Mouse (Mus musculus): ENCODE measurements around the gene Ifrd2.

Gene Ifrd2

GRCm38 (mm10) chr9:107624539-107624938 is 37.1 kb downstream of the Ifrd2 start:
- no peak for DNase-seq (ENCODE audit: low read depth)

- DNase-seq (ENCODE audit: low read depth) = no peak
Observed at GRCm38 (mm10) chr9:107624951-107625350, 37.5 kb downstream of the Ifrd2 start.

GRCm38 (mm10) chr9:107625351-107626128 is 38.1 kb downstream of the Ifrd2 start:
- no peak for DNase-seq (ENCODE audit: low read depth)

DNA sequence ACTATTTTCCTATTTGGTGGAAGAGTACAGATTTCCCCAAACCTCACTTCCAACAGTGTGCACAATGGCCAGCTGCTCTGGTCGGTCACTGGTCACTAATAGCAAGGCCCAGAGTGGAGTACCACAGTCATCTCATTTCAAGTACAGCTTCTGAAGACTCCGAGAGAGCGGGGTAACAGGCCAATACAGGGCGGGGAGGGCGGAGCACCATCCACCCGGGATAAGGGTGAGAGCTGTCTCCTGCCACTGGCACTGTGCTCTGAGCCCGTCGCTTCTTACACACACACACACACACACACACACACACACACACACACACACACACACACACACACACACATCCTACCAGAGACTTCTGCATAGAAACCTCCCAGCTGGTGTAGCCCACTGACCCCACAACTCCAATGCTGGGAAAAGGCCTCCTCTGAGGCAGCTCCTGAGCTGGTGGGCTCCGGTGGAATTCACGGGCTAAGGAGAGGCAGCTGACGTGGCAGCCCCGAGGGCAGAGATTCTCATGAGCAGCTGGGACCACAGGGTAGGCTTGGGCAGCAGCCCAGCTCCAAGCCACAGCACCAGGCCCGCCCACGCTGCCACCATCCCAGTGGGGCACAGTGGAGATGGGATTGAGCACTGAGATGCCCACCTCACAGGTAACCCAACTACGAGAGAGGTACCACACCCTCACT is 38.9 kb downstream of the Ifrd2 start:
- no peak for DNase-seq (ENCODE audit: low read depth)

DNA sequence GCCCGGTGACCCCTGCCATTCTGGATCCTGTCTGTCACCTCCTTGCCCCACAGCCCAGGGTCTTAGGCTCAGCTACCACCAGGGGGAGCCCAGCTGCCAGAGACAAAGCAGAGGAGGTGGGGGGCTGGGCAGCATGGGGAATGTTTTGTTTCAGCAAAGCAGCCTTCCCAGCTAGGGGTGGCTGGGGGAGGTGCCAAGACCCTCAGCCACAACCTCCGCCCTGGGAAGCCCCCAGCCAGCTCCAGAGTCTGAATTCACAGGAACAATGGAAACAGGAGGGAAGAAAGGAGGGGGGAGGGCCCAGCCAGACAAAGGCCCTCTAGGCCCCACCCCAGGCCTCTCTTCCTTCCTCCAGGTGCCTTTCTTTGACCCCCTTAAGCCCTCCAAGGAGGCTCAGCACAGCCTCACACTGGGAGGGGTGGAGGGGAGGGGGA is 39.4 kb downstream of the Ifrd2 start:
- no peak for DNase-seq (ENCODE audit: low read depth)

GRCm38 (mm10) chr9:107627387-107628255 is 40.2 kb downstream of the Ifrd2 start:
- no peak for DNase-seq (ENCODE audit: low read depth)

GRCm38 (mm10) chr9:107628721-107629410 is 41.4 kb downstream of the Ifrd2 start:
- DNase-seq (ENCODE audit: low read depth) = no peak

DNA sequence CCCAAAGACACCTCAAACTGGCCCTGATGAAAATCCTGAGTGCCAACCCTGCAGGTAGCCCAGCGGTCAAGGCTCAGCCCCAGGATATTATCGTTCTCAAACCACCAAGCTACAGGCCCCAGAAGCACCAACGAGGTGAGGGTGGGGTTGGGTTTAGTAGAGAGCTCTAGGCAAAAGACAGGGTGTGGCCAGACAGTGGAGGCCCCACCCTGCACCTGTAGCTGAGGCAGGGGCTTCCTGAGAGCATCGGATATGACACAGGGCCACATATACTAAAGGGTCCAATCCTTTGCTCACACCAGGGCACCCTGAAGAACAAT is 41.9 kb downstream of the Ifrd2 start:
- no peak for DNase-seq (ENCODE audit: low read depth)

- DNase-seq (ENCODE audit: low read depth) = no peak
Observed at GRCm38 (mm10) chr9:107629901-107630425, 42.5 kb downstream of the Ifrd2 start.

DNA sequence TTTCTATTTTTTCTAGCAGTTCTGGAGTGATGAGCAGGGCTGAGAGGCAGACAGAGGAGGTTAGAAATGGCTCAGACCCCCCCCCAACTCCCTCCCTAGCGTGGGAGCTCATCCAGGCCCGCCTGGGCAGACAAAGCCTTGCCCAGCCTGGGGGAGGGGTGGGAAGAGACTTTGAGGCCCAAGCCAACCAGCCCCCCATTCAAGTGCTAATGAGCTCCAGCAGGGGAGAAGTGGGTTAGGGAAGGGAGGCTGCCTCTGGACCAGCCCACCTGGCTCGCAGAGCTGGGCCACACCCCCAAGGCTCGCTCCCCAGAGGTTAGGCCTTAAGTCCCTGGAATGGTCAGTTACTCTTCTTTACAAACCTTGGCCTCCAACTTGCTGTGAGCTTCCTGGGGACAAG is 43.1 kb downstream of the Ifrd2 start:
- DNase-seq (ENCODE audit: low read depth) = no peak

GRCm38 (mm10) chr9:107631311-107631826 is 43.9 kb downstream of the Ifrd2 start:
- DNase-seq (ENCODE audit: low read depth) = no peak

- DNase-seq (ENCODE audit: low read depth) = no peak
Observed at GRCm38 (mm10) chr9:107631861-107632260, 44.4 kb downstream of the Ifrd2 start.

DNA sequence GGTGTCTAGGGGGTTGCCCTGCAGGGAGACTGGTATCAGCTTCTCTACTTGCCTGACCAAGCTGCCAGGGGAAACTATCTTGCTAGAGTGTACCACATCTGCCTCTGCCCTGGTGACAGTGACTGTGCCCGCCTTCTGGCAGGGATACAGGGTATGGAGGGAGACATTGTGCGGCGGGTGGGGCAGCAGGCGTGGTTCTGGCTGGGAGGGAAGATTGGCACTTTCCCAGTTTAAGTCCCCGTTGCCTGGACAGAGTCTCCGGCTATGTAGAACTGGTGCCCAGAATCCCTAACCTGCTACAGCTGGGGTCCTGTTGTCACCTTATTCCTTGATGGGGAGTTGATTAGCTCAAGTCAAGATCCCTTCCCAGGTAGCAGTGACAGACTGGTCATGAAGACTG is 45.0 kb downstream of the Ifrd2 start:
- no peak for DNase-seq (ENCODE audit: low read depth)

- DNase-seq (ENCODE audit: low read depth) = peak; percentile 74
Observed at GRCm38 (mm10) chr9:107633091-107633660, 45.7 kb downstream of the Ifrd2 start.

- no peak for DNase-seq (ENCODE audit: low read depth)
Observed at GRCm38 (mm10) chr9:107633661-107634405, 46.4 kb downstream of the Ifrd2 start.

DNA sequence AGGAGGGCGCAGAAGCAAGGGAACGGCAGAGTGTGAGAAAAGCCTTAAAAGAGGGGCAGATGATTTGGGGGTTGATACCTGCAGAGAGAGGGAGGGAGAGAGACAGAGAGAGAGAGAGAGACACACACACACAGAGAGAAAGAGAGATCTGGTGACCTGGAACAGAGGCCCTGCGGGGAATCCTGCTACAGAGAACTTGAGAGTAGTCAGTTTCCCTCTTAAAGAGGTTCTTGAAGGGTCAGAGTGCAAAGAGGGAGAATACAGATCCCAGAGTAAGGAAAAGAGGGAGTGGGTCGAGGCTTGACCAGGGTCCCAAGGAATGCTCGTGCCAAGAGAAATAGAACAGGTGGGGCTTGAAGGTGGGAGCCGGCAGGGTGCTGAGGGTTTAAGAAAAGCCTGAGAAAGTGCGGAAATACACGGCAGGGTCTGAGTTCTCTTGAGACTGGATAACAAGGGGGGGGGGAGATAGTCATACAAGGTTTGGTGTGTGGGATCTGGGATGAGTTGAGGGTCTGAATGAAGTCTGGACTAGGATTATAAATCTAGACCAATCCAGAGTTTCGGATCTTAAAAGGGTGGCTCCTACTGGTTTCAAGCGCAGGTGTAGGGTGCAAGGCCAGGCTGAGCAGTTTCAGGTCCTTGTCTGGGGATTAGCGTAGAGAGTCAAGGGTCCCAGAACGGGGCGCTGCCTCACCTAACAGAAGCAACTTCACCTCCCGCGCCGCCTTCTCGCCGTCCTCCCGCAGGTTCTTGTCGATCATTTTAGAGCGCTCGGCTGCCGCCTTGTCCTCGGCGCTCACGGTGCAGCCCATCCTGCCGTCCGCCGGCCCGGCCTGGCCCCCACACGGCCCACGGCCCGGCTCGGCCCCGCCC is 47.2 kb downstream of the Ifrd2 start:
- DNase-seq (ENCODE audit: low read depth) = no peak

GRCm38 (mm10) chr9:107635279-107636028 is 48.0 kb downstream of the Ifrd2 start, which contains the start of gene Gnai2:
Gene Gnai2, minus strand, starts transcription at chr9:107635367.
- DNase-seq (ENCODE audit: low read depth) = peak; percentile 96

GRCm38 (mm10) chr9:107637070-107637469 is 49.6 kb downstream of the Ifrd2 start:
- DNase-seq (ENCODE audit: low read depth) = no peak
